Mouse (Mus musculus) activated CD4-positive, CD25-positive, alpha-beta regulatory T cell, adult 4 months (primary cell): ENCODE measurements around the gene Ablim1. TPM values are rescaled to one million over a fixed set of nuclear protein-coding genes. Genes with fewer than 3 reads are reported as not detected.

Experiments
- ATAC-seq: one replicate; pipeline ENCODE4 v1.8.0; 2017
- polyA plus RNA-seq, 2 experiments: library from polyadenylated mRNA; unstranded; fragments of 100-300 nt; shearing (Covaris generic); gene quantifications; one replicate each; pipeline ENCODE4 v1.2.1; 2017

Gene Ablim1
- polyA plus RNA-seq, 2 experiments from 2014 or later = 268 to 273 TPM

- no peak for ATAC-seq
Measured at GRCm38 (mm10) chr19:57005062-57005461, 309.7 kb downstream of the Ablim1 start.

DNA sequence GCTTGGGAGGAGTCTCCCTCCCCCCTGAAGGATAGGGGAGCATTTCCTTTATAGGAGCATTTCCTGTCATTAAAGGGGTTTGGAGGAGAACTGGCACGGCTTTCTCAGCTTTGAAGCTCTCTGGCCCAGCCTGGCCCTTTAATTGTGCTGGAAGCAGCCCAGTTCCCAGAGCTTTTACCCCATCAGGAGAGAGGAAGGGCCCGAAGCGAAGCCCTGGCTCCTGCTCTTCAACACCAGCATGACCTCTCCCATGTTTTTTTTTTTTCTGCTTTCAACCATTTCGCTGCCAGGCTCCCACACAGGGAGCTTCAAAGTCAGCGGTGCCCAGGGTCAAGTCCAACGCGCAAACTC, 311.3 kb downstream of the Ablim1 start:
- no peak for ATAC-seq

DNA sequence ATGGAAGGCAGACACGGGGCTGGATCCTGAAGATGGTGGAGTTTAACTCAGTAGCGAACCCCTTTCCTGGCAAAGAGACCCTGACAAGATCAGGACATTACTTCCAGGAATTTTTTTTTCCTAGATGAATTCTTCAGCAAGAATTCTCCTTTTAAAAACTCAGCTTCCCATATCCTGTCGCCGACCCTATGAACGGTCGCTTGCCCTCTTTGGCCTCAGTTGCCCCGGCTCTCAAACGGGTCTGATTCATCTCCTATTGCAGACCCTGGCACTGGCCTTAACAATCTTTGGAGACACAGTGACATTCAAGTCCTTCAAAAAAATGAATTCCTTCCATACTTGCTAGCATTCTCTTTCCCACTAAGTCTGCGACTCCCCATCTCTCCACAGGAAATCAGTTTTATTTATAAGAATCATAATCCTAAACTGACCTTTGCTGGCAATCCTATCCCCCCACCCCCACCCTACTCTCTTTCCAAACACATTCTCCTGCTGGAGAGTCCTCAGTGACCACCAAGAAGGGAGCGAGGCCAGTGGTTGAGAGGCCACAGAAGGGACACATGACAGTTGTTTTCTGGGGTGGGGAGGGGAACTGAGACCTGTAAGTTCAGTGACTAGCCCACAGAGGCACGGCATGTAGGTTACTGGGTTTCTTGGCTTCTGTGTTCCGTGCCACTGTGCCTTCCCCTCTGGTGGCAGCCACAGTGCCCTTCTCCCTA, 311.8 kb downstream of the Ablim1 start:
- no peak for ATAC-seq

GRCm38 (mm10) chr19:57001926-57002325, 312.8 kb downstream of the Ablim1 start:
- no peak for ATAC-seq

- no peak for ATAC-seq
Measured at GRCm38 (mm10) chr19:57000592-57000991, 314.1 kb downstream of the Ablim1 start.

DNA sequence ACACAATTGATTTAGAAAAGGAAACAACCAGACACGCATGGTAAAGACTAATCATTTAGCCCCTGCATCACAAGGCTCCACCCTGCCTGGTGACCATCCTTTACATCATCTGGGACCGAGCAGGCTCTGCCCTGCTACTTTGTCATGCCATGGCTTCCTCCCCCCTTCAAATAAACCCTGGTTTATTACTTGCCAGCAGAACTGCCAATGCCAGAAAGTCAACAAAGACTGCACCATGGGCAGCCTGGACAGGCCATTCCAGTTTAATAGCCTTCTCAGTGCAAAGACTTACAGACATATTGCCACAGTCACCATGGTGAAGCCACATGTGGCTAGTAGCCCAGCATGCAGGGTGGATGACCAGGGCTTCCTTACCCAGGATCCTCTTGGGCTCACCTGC, 314.9 kb downstream of the Ablim1 start:
- no peak for ATAC-seq

GRCm38 (mm10) chr19:56998910-56999309, 315.8 kb downstream of the Ablim1 start:
- no peak for ATAC-seq

GRCm38 (mm10) chr19:56998331-56998730, 316.4 kb downstream of the Ablim1 start:
- no peak for ATAC-seq

DNA sequence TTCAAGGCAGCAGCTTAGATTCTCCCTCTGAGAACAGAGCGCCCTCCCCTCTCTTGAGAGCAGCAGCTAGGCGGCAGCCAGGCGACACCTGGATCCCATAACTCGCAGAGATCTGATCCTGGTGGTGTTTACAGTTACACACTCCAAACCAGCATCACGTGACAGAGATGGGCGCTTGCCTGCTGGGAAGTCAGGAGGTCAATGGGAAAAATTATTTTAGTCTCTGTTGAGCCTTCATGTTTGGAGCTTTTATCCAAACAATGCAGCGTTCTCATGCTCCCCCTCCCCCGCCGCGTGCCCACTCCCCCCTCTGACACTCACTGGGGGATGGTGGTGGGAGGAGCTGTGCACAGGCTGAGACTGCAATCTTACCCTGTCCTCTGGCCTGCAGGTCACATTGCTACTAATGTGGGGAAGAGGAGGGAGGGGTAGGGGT, 317.5 kb downstream of the Ablim1 start:
- ATAC-seq = no peak

DNA sequence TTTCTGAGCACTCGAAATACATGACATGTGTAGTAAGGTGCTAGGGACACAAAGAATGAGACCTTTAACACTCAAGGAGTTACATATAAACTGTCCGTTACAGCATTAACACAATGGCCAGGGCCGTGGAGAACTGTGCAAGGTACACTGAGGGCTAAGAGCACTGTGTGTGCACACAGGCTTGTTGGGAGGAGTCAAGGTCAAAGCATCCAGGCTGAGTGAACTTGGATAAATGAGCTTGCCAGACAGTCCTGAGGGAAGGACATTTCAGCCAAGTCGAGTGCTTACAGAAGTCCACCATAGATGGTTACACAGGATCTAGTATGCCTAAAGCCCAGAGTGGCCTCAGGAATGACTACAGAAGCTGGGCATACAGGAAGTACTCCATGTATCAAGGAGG, 319.3 kb downstream of the Ablim1 start:
- no peak for ATAC-seq

- no peak for ATAC-seq
Measured at GRCm38 (mm10) chr19:56994653-56995052, 320.1 kb downstream of the Ablim1 start.

GRCm38 (mm10) chr19:56993763-56994162, 321.0 kb downstream of the Ablim1 start:
- ATAC-seq = no peak

- no peak for ATAC-seq
Measured at GRCm38 (mm10) chr19:56992978-56993545, 321.7 kb downstream of the Ablim1 start.

- ATAC-seq = no peak
Measured at GRCm38 (mm10) chr19:56990367-56991111, 324.2 kb downstream of the Ablim1 start.

GRCm38 (mm10) chr19:56989171-56989570, 325.5 kb downstream of the Ablim1 start:
- no peak for ATAC-seq

DNA sequence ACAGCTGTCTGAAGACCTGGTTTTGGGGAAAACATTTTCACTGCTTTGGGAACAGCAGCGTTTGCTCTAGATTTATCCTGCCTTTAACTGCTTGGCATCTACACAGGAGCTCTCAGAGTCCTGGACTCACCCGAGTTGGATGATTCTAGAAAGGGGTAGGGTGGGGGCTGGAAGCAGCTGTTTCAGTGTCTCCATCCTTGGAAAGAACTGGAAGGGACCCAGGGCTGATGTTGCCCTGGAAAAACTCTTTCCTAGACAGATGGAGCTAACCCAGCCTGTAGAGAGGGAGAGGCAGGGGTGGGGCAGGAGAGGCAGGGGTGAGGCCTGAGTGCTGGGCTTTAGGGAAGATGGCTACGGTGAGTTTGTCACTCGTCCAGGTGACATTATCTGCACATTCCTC, 330.5 kb downstream of the Ablim1 start:
- ATAC-seq = no peak

GRCm38 (mm10) chr19:56983757-56984156, 331.0 kb downstream of the Ablim1 start:
- no peak for ATAC-seq

Other genes with a start within 250 kb of the Ablim1 start
- 1 to 10 TPM; 8.3 to 9.0 TPM for gene Fam160b1, start 45.8 kb upstream of the Ablim1 start, polyA plus RNA-seq
- 1 to 10 TPM; 5.7 to 9.7 TPM for gene Trub1, start 138.0 kb upstream of the Ablim1 start, polyA plus RNA-seq